Mouse (Mus musculus) megakaryocyte, embryonic 14.5 days (primary cell): ENCODE data around the gene Slc27a5.

ENCODE experiments used
- FLI1 ChIP-seq: IDR thresholded peaks from 2 replicates; pipeline ENCODE4 v1.6.1; 2012; ENCODE audit warnings: low read length, inconsistent platforms, mixed read lengths
- GATA1 ChIP-seq: IDR thresholded peaks from 3 replicates; pipeline ENCODE4 v1.6.1; 2012; ENCODE audit warnings: mixed read lengths, low read length, inconsistent platforms, borderline replicate concordance

DNA sequence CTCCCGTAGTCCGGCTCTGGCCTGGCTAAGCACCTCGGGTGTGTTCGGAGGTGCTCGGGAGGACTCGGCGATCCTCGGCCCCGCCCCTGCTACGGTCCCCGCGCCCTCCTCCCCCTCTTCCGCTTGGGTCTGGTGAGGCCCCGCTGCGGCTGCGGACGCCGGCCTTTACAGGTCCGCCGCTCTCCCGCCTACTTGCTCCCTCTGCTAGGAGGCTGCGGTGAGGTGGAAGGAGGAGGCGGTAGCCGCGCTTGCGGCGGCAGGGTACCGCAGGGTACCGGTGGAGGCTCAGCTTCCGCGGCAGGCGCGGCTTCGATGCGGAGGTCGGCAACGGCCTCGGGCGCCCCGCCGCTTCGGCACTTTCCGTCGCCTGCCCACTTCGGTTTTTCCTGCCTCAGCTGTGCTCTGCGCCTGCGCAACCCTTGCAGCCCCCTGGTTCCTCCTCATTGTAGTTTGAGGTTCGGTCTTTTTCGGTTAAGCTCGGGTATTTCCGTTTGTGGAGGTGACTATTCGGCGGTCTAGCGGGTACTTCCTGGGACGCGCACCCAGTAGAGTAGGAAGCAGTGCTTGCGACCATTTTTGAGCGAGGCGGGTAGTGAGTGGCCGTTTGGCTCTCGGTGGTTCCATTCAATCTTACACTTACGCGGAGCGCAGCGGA is 40.0 kb upstream of the Slc27a5 start, which contains the start of gene Ube2m:
- TF ChIP-seq GATA1 (no peak), FLI1 (no peak)
